Mouse (Mus musculus) mature B cell (primary cell): ENCODE results near the gene Gm5868.
"Not testable (repeated sequence)": the region's sequence is repeated elsewhere in the genome, so short reads cannot be mapped to it uniquely, and the experiment has no call there.

Experiments
- in situ Hi-C: fragments of 300-500 bp; cut with MboI; formaldehyde crosslinking; loops from 2 replicates; pipeline ENCODE4 v1.14.3; 2019

Gm5868 gene

DNA sequence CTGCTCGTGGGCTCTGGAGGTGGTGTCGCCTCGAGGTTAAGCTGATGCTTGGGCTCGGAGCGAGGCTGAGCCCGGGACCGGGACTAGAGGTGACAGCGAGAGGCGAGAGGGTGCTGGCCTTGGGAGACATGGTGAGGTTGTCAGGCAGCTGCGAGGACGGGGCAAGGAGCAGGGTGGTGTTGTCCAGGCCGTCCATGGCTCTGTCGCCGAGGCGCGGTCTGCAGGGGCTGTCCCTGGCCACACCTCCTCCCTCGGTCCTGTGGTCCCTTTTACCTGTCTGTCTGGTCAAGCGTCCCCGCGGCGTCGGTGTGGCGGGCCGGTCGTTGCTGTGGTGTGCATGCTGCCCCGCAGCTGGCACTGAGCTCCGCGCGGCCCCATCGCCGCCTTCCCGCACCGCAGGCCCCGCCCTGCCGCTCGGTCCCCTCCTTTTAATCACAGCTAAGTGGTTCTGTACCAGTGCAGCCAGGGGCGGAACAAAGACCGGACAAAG is at the start of gene Gm5868:
Gm5868 (minus strand) TSS at position 360 of the 490 bp plus-strand sequence.
- in situ Hi-C loops, result no loop called here

- in situ Hi-C loops, result no loop called here
Measured at GRCm38 (mm10) chr5:72636576-72636975, 49.2 kb upstream of the Gm5868 start.

- in situ Hi-C loops, result no loop called here
Measured at GRCm38 (mm10) chr5:72636122-72636521, 48.8 kb upstream of the Gm5868 start.

- in situ Hi-C loops, result no loop called here
Measured at GRCm38 (mm10) chr5:72634791-72635271, 47.5 kb upstream of the Gm5868 start.

GRCm38 (mm10) chr5:72630026-72630425 is 42.7 kb upstream of the Gm5868 start:
- in situ Hi-C loops, result no loop called here

DNA sequence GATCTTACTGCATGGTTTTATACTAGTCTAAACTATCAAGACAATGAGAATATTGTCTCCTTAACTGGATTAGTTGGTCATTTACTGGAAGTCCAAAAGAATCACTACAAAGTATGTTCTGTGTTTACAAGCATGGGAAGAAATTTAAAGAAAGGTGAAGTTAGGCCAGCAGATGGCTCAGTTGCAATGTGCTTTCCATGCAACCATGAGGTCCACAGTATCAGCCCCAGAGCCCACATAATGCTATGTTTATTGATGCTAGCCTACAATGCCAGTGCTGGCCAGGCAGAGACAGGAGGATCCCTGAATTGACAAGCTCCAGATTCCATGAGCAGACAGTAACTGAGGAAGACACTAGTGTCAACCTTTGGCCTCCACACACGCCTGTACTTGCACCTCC is 33.7 kb upstream of the Gm5868 start:
- in situ Hi-C loops, result no loop called here

- in situ Hi-C loops, result no loop called here
Measured at GRCm38 (mm10) chr5:72617413-72617812, 30.1 kb upstream of the Gm5868 start.

- in situ Hi-C loops, result no loop called here
Measured at GRCm38 (mm10) chr5:72603138-72603537, 15.8 kb upstream of the Gm5868 start.

- in situ Hi-C loops, result no loop called here
Measured at GRCm38 (mm10) chr5:72601006-72601405, 13.7 kb upstream of the Gm5868 start.

- in situ Hi-C loops, result not testable (repeated sequence)
Measured at GRCm38 (mm10) chr5:72586667-72587191, 622 bp downstream of the Gm5868 start.

DNA sequence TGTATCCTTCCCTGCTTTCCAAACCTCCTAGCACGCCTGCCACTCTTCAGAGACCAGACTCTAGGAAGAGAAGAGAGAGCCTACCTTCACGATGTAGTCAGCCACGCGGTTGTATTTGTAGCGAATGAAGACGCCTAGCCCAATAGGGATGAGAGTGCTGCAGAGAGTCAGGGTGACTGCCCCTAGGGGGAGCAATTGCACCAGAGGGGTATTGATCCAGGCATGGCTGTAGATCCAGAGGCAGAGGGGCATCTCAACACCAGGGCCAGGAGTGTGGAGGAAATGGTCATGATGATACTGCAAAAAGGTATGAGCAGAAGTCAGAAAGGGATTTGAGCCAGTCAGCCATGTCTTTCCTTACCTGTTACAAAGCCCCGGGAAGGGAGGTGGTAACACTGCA is 1.2 kb downstream of the Gm5868 start:
- in situ Hi-C loops, result not testable (repeated sequence)

DNA sequence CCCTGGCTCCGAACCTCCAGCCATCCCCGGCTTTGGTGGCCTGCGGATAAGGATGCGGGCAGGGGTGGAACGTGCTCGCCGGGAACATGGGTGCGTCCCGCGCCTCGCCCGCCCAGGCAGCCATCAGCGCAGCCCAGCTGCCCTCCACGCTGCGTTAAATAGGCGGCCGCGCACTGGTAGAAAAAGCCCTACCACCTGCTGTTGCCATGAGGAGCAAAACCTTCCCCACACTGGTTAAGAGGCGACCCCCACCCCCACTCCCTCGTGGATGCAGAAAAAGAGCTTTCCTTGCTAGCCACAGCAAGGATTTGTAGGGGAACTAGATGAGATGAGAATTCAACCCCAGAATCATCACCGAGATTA is 6.4 kb downstream of the Gm5868 start, which contains the start of gene Zar1:
Zar1 (minus strand) TSS at position 285 of the 363 bp plus-strand sequence.
- in situ Hi-C loops, result not testable (repeated sequence)

GRCm38 (mm10) chr5:72580088-72580969 is 7.0 kb downstream of the Gm5868 start:
- in situ Hi-C loops, result not testable (repeated sequence)

- in situ Hi-C loops, result not testable (repeated sequence)
Measured at GRCm38 (mm10) chr5:72579599-72579998, 7.8 kb downstream of the Gm5868 start.

GRCm38 (mm10) chr5:72565621-72566020 is 21.7 kb downstream of the Gm5868 start:
- in situ Hi-C loops, result no loop called here

GRCm38 (mm10) chr5:72563183-72563582 is 24.2 kb downstream of the Gm5868 start:
- in situ Hi-C loops, result not testable (repeated sequence)

- in situ Hi-C loops, result no loop called here
Measured at GRCm38 (mm10) chr5:72560976-72561628, 26.2 kb downstream of the Gm5868 start.

DNA sequence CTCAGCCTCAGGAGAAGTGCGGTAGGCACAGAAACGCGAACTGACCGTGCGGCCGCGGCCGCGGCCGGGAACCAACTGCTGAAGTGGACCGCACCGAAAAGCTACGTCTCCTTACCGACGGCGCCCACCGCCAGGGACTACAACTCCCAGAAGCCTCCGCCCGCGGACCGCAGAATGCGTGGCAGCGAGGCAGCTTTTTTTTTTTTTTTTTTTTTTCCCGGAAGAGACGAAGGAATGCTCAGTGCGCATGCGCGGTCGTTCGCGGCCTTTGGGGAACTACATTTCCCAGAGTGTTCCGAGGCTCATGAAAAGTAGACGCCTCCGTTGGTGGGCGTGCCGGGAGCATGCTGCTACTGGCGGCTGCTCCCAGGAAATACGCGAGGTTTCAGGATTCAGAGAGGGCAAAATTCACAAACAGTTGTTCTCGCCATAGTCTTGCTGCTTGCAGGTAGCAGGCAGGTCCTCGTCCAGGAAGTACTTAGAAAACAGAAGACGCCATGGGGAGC is 27.8 kb downstream of the Gm5868 start, which contains the start of gene Nfxl1:
Nfxl1 (minus strand) TSS at position 141 of the 506 bp plus-strand sequence.
- in situ Hi-C loops, result no loop called here

DNA sequence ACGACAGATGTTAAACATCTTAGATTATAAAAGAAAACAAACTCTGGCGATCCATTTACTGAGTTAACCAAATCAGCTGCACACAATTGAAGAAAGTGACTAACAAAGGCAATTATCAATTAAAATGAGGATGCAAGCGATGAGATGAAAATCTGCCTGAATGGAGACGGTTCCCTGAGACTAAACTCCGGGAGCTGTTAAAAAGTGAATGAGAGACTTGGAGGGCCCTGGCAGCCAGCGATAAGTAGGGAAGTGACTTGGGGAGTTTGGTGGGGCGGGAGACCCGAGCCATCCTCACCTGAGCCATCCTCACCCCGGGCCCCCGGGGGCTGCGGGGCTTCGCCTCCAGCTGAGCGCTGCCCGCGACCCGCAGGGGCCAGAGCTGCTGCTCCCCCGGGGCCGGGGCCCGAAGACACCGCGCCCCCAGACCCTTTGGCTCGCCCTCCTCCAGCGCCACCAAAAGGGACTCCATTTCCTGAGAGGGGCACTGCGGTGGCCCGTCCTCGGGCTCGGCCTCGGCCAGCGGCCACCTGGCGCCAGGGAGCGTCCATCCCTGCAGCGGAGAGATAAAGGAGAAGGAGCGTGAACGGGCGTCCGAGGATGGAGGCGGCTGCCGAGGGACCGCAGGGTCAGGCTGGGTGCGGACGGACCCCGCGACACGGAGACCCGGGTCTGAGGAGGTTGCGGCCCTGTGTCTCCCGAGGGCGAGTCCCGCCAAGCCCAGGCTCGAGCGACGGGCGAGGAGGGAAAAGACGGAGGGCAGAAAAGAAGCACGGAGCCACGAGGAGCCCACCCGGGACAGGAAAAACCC is 28.4 kb downstream of the Gm5868 start:
- in situ Hi-C loops, result no loop called here

GRCm38 (mm10) chr5:72556245-72556644 is 31.1 kb downstream of the Gm5868 start:
- in situ Hi-C loops, result no loop called here

- in situ Hi-C loops, result no loop called here
Measured at GRCm38 (mm10) chr5:72551209-72551608, 36.1 kb downstream of the Gm5868 start.
